Mouse (Mus musculus): ENCODE measurements around the gene Gm20388. TPM values are rescaled to one million over a fixed set of nuclear protein-coding genes. Genes with fewer than 3 reads are reported as not detected.

The Gm20388 gene
- polyA plus RNA-seq, 2 experiments: 8.5 TPM; not detected in 1

DNA sequence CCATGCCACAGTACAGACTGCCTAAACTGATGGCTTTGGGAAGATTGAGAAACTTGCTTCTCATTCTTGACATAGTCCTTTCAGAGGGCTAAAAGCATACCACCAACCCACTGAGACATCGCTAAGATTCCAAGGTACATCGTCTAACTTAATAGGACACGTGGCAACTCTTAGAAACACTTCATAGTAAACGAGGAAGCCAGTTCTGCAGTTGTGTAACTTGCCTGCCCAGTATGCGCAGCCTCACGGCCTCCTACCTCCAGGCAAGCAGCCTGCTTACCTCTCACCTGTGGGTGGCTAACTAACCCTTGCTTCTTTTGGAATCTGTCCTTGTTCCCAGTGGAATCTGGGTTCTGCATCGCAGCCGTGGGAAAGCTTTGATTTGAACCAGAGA lies 1998.5 kb downstream of the Gm20388 start:
- no peak overlapping the region for H3K27ac ChIP-seq
- 44% methylated on average over 8 of the region's 8 CpGs for WGBS (ENCODE audit: insufficient replicate concordance)

DNA sequence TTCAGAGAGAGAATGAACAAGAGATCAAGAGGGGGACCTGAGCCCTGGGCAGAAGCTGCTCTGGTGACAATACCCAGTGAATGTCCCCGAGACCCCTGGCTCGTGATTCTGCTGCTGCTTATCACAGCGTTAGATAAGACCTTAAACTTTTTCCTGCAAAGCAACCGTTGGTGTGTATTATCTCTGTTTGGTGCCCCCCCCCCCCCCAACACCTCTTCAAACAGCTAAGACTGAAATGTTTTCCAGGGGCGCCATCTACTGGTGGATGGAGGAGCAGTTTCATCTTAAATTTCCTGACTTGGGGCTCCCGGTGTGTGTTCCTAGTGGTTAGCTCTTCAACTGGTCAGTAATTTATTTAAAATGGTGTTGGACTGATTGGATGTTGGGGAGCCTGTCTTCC lies 1999.0 kb downstream of the Gm20388 start:
- Histone ChIP-seq H3K36me3 (replicated peaks; ENCODE audit: control insufficient read depth, insufficient read depth, low read depth) (peaks cover 9% of the 10 kb centered on the region), H3K27me3 (ENCODE audit: control insufficient read depth, insufficient read depth, low read length) (no peaks in the 10 kb centered on the region), H3K4me1 (replicated peaks; ENCODE audit: control insufficient read depth in 2 of 2, insufficient read depth in 2 of 2, low read length in 1 of 2) (peaks cover 29 to 37% of the 10 kb centered on the region in 2 experiments), H3K9ac (replicated peaks) (no peak overlapping the region), H3K4me2 (ENCODE audit: low read depth) (peak overlapping the region; percentile 4; the same call in 1 of the 2 replicates), H3K4me3 (ENCODE audit: insufficient read depth in 1 of 2, low read depth in 2 of 2, low read length in 2 of 2) (no peak overlapping the region), H3K9me3 (ENCODE audit: control insufficient read depth, low read length) (no peaks in the 10 kb centered on the region), H3K27ac (no peak overlapping the region)
- TF ChIP-seq CTCF (IDR thresholded peaks at IDR 0.05; ENCODE audit: low read depth) (peak; percentile 82), EP300 (IDR thresholded peaks at IDR 0.05; ENCODE audit: low read depth) (peak; percentile 36; the same call in 1 of the 2 replicates)
- 1% methylated on average over 6 of the region's 6 CpGs for WGBS (ENCODE audit: insufficient replicate concordance)
- DNase-seq (ENCODE audit: low read depth in 3 of 3, low spot score in 3 of 3) (peak; percentile 64 to 71 (median 67)), ATAC-seq (ENCODE audit: insufficient read depth) (no peak)

More for the DNA sequence above, 1998.5 kb downstream of the Gm20388 start:
- ATAC-seq (ENCODE audit: insufficient read depth): no peak
- Histone ChIP-seq H3K9me3 (ENCODE audit: control insufficient read depth, low read length) (no peaks in the 10 kb centered on the region), H3K36me3 (replicated peaks; ENCODE audit: control insufficient read depth, insufficient read depth, low read depth) (peaks cover 14% of the 10 kb centered on the region), H3K4me1 (replicated peaks; ENCODE audit: control insufficient read depth in 2 of 2, insufficient read depth in 2 of 2, low read length in 1 of 2) (peaks cover 34 to 42% of the 10 kb centered on the region in 2 experiments), H3K4me3 (ENCODE audit: insufficient read depth in 1 of 2, low read depth in 2 of 2, low read length in 2 of 2) (no peak overlapping the region), H3K9ac (replicated peaks) (no peak overlapping the region), H3K4me2 (ENCODE audit: low read depth) (no peak overlapping the region; the same call in 1 of the 2 replicates), H3K27me3 (ENCODE audit: control insufficient read depth, insufficient read depth, low read length) (no peaks in the 10 kb centered on the region)
- DNase-seq (ENCODE audit: low read depth in 3 of 3, low spot score in 3 of 3): no peak
- TF ChIP-seq EP300 (IDR thresholded peaks at IDR 0.05; ENCODE audit: low read depth): no peak
- TF ChIP-seq CTCF (IDR thresholded peaks at IDR 0.05; ENCODE audit: low read depth): no peak

DNA sequence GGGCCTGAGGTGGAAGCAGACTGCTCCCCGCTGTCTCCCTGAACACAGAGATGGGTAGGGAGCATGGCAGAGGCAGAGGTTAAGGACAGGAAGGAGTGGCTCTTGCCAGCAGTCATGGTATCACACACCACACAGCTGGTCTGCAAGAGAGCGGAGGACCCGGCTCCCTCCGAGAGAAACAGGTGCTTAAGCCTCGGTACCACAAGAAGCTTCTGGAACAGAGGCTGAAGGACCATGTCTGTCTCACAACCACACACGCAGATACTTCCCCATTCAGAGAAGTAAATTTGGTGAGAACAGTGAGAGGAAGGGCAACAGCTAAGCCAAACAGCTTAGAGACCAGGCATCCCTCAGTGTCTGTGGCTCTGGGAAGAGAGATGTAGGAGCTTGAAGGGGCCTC lies 2000.8 kb downstream of the Gm20388 start:
- Histone ChIP-seq H3K4me2 (ENCODE audit: low read depth) (no peak overlapping the region), H3K27ac (no peak overlapping the region), H3K9ac (replicated peaks) (no peak overlapping the region; the same call in 1 of the 2 replicates), H3K27me3 (ENCODE audit: control insufficient read depth, insufficient read depth, low read length) (no peaks in the 10 kb centered on the region), H3K4me3 (ENCODE audit: insufficient read depth in 1 of 2, low read depth in 2 of 2, low read length in 2 of 2) (no peak overlapping the region), H3K4me1 (replicated peaks; ENCODE audit: control insufficient read depth in 2 of 2, insufficient read depth in 2 of 2, low read length in 1 of 2) (peaks cover 19 to 27% of the 10 kb centered on the region in 2 experiments), H3K9me3 (ENCODE audit: control insufficient read depth, low read length) (no peaks in the 10 kb centered on the region), H3K36me3 (replicated peaks; ENCODE audit: control insufficient read depth, insufficient read depth, low read depth) (no peaks in the 10 kb centered on the region)
- DNase-seq (ENCODE audit: low read depth in 3 of 3, low spot score in 3 of 3) (no peak), ATAC-seq (ENCODE audit: insufficient read depth) (no peak)
- 72% methylated on average over 6 of the region's 6 CpGs for WGBS (ENCODE audit: insufficient replicate concordance)
- no peak for TF ChIP-seq EP300 (IDR thresholded peaks at IDR 0.05; ENCODE audit: low read depth)
- TF ChIP-seq CTCF (IDR thresholded peaks at IDR 0.05; ENCODE audit: low read depth): no peak

DNA sequence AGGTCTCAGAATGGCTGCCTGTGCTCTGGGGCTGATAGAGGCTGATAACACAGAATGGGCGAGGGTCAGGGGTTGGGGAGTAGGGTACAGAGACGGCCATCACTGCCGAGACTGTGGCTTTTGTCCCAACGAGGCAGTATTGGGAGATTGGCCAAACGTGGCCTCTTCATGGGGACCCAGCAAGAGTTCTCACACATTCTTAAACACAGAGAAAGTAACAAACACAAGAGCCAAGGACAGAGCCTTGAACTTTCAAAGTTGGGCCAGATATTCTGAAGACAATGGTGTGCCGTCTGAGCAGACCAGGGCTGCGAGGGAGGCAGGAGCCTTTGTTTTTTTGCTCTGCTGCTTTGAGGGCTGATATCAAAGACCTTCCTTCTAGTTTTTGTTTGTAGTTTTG lies 2001.3 kb downstream of the Gm20388 start:
- H3K36me3 ChIP-seq (replicated peaks; ENCODE audit: control insufficient read depth, insufficient read depth, low read depth): no peaks in the 10 kb centered on the region
- peaks cover 19 to 27% of the 10 kb centered on the region in 2 experiments for H3K4me1 ChIP-seq (replicated peaks; ENCODE audit: control insufficient read depth in 2 of 2, insufficient read depth in 2 of 2, low read length in 1 of 2)
- TF ChIP-seq EP300 (IDR thresholded peaks at IDR 0.05; ENCODE audit: low read depth) (no peak), CTCF (IDR thresholded peaks at IDR 0.05; ENCODE audit: low read depth) (no peak)
- no peak overlapping the region for H3K4me3 ChIP-seq (ENCODE audit: insufficient read depth in 1 of 2, low read depth in 2 of 2, low read length in 2 of 2)
- no peak for ATAC-seq (ENCODE audit: insufficient read depth)
- H3K9ac ChIP-seq (replicated peaks): no peak overlapping the region
- no peaks in the 10 kb centered on the region for H3K9me3 ChIP-seq (ENCODE audit: control insufficient read depth, low read length)
- DNase-seq (ENCODE audit: low read depth in 3 of 3, low spot score in 3 of 3): no peak
- H3K27ac ChIP-seq: no peak overlapping the region
- H3K4me2 ChIP-seq (ENCODE audit: low read depth): no peak overlapping the region
- H3K27me3 ChIP-seq (ENCODE audit: control insufficient read depth, insufficient read depth, low read length): no peaks in the 10 kb centered on the region
- WGBS (ENCODE audit: insufficient replicate concordance): 51% methylated on average over 7 of the region's 7 CpGs

DNA sequence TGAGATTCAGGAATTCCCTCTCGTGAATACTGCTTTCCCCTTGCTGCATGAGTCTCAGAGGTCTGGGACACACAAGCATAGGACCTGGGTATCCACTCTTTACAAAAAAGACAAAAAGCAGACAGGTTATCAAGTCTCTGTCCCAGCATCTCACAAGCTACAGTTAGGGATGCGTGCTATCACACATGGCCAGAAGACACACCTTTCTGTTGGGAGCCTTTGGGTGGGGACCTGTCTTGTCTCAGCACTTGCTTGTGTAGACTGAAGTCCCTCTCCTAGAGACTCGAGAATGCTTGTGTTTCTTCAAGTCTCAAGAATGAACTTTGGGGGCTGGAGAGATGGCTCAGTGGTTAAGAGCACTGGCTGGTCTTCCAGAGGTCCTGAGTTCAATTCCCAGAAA lies 2002.2 kb downstream of the Gm20388 start:
- TF ChIP-seq CTCF (IDR thresholded peaks at IDR 0.05; ENCODE audit: low read depth) (no peak), EP300 (IDR thresholded peaks at IDR 0.05; ENCODE audit: low read depth) (peak; percentile 48; the same call in 1 of the 2 replicates)
- no peak for DNase-seq (ENCODE audit: low read depth in 3 of 3, low spot score in 3 of 3)
- WGBS (ENCODE audit: insufficient replicate concordance): 41% methylated on average over 3 of the region's 3 CpGs
- Histone ChIP-seq H3K9me3 (ENCODE audit: control insufficient read depth, low read length) (no peaks in the 10 kb centered on the region), H3K36me3 (replicated peaks; ENCODE audit: control insufficient read depth, insufficient read depth, low read depth) (no peaks in the 10 kb centered on the region), H3K9ac (replicated peaks) (no peak overlapping the region), H3K4me3 (ENCODE audit: insufficient read depth in 1 of 2, low read depth in 2 of 2, low read length in 2 of 2) (no peak overlapping the region), H3K27me3 (ENCODE audit: control insufficient read depth, insufficient read depth, low read length) (no peaks in the 10 kb centered on the region), H3K27ac (no peak overlapping the region), H3K4me2 (ENCODE audit: low read depth) (no peak overlapping the region), H3K4me1 (replicated peaks; ENCODE audit: control insufficient read depth in 2 of 2, insufficient read depth in 2 of 2, low read length in 1 of 2) (peaks cover 19 to 26% of the 10 kb centered on the region in 2 experiments)
- ATAC-seq (ENCODE audit: insufficient read depth): 0 out of 2 replicates have a peak, but pooled peaks have one; percentile 29

Measured in liver, embryonic 14.5 days (tissue).